Mouse (Mus musculus) lung, adult 2 months (tissue): Measurements from ENCODE around the gene Dnah6.

Experiments
- CTCF ChIP-seq: fragments of 200-500 bp; IDR thresholded peaks from 2 replicates; pipeline ENCODE4 v1.5.1; 2011; ENCODE audit warnings: mild to moderate bottlenecking, low read length, control low read depth; ENCODE audit not compliant: insufficient read depth
- POLR2A ChIP-seq: fragments of 200-500 bp; IDR thresholded peaks from 2 replicates; pipeline ENCODE4 v1.6.1; 2011; ENCODE audit warnings: low read depth, mild to moderate bottlenecking, control low read depth, low read length, borderline replicate concordance; ENCODE audit errors: extremely low read depth

GRCm38 (mm10) chr6:73047259-73047658 lies 174.2 kb downstream of the Dnah6 start:
- no peak for TF ChIP-seq POLR2A
- no peak for TF ChIP-seq CTCF
